Mouse (Mus musculus) forebrain, embryonic 10.5 days (tissue): ENCODE results near the gene Cdh13. TPM values are rescaled to one million over a fixed set of nuclear protein-coding genes. Genes with fewer than 3 reads are reported as not detected.
"Not testable (repeated sequence)": the region's sequence is repeated elsewhere in the genome, so short reads cannot be mapped to it uniquely, and the experiment has no call there.

Experiments used
- DNase-seq: peaks from one replicate; pipeline ENCODE4 v3.0.0-alpha.2; 2017; ENCODE audit warnings: low spot score; ENCODE audit errors: extremely low spot score
- H3K27ac ChIP-seq: fragments of 300-500 bp; sonication (generic); 2 replicates; pipeline ENCODE4 v1.5.1; 2016; ENCODE audit warnings: mild to moderate bottlenecking
- H3K27me3 ChIP-seq: fragments of 300-500 bp; sonication (generic); 2 replicates; pipeline ENCODE4 v1.6.1; 2016; ENCODE audit warnings: mild to moderate bottlenecking; ENCODE audit not compliant: poor library complexity, severe bottlenecking
- H3K36me3 ChIP-seq: fragments of 300-500 bp; sonication (generic); replicated peaks from 2 replicates; pipeline ENCODE4 v1.6.1; 2016; ENCODE audit warnings: mild to moderate bottlenecking, moderate library complexity
- H3K4me1 ChIP-seq: fragments of 300-500 bp; sonication (generic); 2 replicates; pipeline ENCODE4 v1.6.1; 2016
- H3K4me3 ChIP-seq: fragments of 300-500 bp; sonication (generic); 2 replicates; pipeline ENCODE4 v1.5.1; 2016; ENCODE audit warnings: mild to moderate bottlenecking, moderate library complexity
- H3K9me3 ChIP-seq: fragments of 300-500 bp; sonication (generic); 2 replicates; pipeline ENCODE4 v1.6.1; 2016; ENCODE audit warnings: mild to moderate bottlenecking, moderate library complexity
- WGBS: fragments of 180-500 bp; shearing (Covaris S2); methylation state at CpG from one replicate; pipeline ENCODE4 v1.1.7; 2016; 5-methylcytosine and 5-hydroxymethylcytosine counted together
- polyA plus RNA-seq: library from polyadenylated mRNA; unstranded; fragments of >200 nt; fragmentation: Nextera tagmentation; extraction: Ambion mirVana; gene quantifications from 2 replicates; pipeline ENCODE4 v1.2.1, GENCODE M21; 2016

Gene Cdh13
- polyA plus RNA-seq, 1 experiment from 2014 or later: 3.3 TPM

DNA sequence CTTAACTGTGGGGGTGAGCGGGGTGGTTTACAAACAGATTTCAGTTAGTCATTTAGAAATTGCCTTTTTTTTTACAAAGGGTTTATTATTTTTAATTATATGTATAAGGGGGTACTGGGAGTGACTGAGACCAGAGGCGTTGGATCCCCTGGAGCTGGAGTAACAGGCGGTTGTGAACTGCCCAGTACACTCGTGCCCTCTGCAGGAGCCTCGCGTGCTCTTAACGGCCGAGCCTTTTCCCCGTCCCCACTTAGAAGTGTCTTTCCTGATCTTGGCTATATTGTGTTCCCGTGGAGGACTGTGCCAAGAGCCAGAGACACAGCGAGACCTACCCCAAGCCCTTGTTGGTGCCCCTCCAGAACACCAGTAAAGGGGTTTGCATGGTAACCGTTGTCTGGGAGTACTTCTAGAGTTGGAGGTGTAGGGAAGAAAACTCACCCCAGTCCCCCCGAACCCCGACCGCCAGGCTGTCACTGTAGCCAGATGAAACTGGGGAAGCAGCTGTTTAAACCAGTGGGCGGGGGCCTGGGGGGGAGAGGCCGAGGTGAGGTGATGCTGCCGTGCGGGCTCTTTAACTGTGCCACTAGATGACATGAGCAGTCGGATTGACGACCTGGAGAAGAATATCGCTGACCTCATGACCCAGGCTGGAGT lies 1061.6 kb downstream of the Cdh13 start:
- Histone ChIP-seq H3K9me3 (peaks cover 4% of the 10 kb centered on the region; the same call in 1 of the 2 replicates), H3K4me3 (peak overlapping the region; percentile 99), H3K27me3 (peaks cover 10% of the 10 kb centered on the region; the same call in 1 of the 2 replicates), H3K4me1 (peaks cover 13% of the 10 kb centered on the region), H3K36me3 (peaks cover 44% of the 10 kb centered on the region), H3K27ac (peak overlapping the region; percentile 88)
- DNase-seq: no peak
- WGBS: 63% methylated on average over 22 of the region's 22 CpGs

DNA sequence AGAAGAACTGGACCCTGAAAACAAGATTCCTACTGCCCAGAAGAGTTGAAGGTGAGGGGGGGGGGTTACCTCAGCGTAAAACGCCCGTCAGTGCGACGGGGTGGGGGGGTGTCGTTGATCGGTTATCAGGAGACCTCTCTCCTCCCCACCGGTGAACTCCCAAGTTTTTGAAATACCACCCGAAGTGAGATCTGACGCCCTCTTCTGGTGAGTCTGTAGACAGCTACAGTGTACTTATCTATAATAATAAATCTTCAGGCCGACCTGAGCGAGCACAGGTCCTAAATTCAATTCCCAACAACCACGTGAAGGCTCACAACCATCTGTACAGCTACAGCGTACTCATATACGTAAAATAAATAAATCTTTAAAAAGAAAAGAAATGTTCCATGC lies 1062.1 kb downstream of the Cdh13 start:
- peaks cover 10% of the 10 kb centered on the region; the same call in 1 of the 2 replicates for H3K27me3 ChIP-seq
- no peak overlapping the region for H3K27ac ChIP-seq
- peaks cover 13% of the 10 kb centered on the region for H3K4me1 ChIP-seq
- H3K4me3 ChIP-seq: peak overlapping the region; percentile 99
- no peak for DNase-seq
- H3K36me3 ChIP-seq: peaks cover 47% of the 10 kb centered on the region
- peaks cover 4% of the 10 kb centered on the region; the same call in 1 of the 2 replicates for H3K9me3 ChIP-seq
- 87% methylated on average over 15 of the region's 15 CpGs for WGBS

DNA sequence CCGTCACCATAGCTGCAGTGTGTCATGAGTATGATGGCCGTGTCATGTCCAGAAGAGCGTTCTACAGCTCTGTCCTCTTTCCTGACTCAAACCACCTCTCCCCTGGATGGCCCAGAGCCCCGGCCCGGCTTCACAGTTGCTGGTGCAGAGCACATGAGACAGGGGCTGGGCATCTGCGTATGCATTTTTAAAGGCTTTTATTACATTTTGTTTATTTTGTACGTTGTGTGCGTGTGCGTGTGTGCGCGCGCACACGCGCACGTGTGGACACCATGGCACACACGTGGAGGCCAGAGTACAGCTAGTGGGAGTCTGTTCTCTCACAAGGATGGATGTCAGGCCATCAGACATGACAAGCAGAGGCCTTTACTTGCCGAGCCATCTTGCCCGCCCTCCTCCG lies 1068.1 kb downstream of the Cdh13 start:
- Histone ChIP-seq H3K36me3 (peaks cover 42% of the 10 kb centered on the region), H3K4me3 (no peak overlapping the region), H3K27me3 (no peaks in the 10 kb centered on the region), H3K4me1 (no peaks in the 10 kb centered on the region), H3K27ac (no peak overlapping the region), H3K9me3 (no peaks in the 10 kb centered on the region)
- 95% methylated on average over 19 of the region's 19 CpGs for WGBS
- no peak for DNase-seq

DNA sequence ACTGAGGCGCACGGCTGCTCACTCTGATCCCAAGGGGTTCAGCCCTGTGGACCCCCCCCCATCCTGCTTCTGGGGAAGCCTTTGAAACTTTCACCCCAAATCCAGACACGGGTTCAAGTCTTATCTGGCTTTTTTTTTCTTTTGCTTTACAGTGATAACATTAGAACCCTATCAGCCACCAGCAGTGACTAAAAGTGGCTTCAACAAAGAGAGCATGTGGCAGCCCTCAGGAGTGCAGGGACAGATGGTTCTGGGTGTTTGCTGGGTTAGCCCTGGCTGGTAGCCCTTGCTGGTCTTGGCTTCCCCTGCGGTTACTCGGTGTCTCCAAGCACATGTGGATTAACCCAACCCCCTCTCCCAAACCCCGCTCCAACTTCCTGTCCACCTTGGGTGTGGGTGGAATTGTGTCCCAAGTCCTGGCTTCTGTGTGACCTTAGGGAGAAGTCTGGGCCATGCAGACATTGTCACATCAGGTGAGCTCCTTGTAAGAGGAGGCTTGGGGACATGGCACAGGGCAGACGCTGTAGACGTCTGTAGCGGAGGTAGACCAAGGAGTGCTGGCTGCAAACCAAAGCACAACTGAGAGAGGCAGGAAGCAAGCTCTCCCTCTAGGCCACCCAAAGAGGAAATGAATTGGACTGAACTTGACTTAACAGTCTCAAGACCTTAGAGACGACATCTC lies 1069.6 kb downstream of the Cdh13 start:
- Histone ChIP-seq H3K4me1 (no peaks in the 10 kb centered on the region), H3K4me3 (no peak overlapping the region), H3K36me3 (peaks cover 27% of the 10 kb centered on the region), H3K27me3 (no peaks in the 10 kb centered on the region), H3K27ac (no peak overlapping the region), H3K9me3 (no peaks in the 10 kb centered on the region)
- DNase-seq: no peak
- 90% methylated on average over 10 of the region's 10 CpGs for WGBS

DNA sequence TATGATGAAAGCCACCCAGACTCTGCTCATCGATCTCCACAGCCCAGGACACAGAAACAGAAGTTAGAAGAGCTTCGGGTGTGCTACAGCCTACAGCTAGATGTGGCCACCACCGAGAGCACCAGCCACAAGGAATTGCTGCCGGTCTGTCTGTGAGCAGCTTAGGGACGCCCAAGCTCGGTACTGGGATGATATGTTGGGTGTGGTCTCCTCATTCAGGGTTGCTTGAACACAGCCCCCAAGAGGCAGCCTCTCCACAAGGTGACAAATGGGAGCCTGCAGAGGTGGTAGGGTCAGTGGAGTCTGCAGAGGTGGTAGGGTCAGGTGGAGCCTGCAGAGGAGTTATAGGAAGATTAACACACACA lies 1070.1 kb downstream of the Cdh13 start:
- peaks cover 22% of the 10 kb centered on the region for H3K36me3 ChIP-seq
- H3K9me3 ChIP-seq: no peaks in the 10 kb centered on the region
- H3K27me3 ChIP-seq: no peaks in the 10 kb centered on the region
- no peak overlapping the region for H3K4me3 ChIP-seq
- DNase-seq: no peak
- H3K4me1 ChIP-seq: 0 out of 2 replicates have a peak, but pooled peaks cover 2% of the 10 kb centered on the region
- no peak overlapping the region for H3K27ac ChIP-seq
- 87% methylated on average over 6 of the region's 6 CpGs for WGBS

DNA sequence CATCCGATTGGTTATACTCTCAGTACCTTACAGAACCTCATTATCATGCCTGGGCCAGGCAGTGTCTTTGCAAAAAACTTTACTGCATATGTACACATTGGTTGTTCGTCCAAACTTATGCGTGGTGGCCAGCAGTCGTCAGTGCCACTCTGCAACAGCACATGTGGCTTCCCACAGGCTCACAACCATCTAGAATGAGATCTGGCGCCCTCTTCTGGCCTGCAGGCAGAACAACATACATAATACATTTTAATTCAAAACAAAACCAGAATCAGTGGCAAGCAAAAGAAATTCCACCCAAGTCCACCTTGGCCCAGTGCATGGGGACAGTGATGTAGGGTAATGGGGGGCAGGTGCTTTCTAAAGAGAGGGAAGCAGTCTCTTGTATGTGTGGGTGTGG lies 1073.1 kb downstream of the Cdh13 start:
- not testable (repeated sequence) for H3K27ac ChIP-seq, H3K4me3 ChIP-seq, H3K4me1 ChIP-seq, H3K36me3 ChIP-seq, H3K27me3 ChIP-seq, H3K9me3 ChIP-seq, DNase-seq
- 69% methylated on average over 5 of the region's 5 CpGs for whole genome bisulfite sequencing

DNA sequence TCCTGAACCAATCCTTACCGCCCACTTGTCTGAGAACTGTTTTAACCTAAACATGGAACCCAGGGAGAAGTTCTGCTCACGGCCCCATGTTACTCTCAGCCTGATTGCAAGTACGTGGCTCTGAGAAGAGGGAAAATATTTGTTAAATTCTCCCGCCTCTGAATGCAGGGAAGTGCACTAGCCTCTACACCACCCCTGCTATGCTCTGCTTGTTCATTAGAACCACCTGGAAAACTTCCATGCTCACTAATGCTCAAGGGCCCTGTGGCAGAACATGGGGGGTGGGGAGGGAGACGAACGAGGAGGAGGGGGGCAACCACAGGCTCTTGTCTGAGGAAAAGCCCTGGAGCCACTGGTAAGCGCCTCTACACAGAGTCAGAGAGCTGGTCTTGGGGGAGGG lies 1074.6 kb downstream of the Cdh13 start:
- DNase-seq: no peak
- Histone ChIP-seq H3K4me1 (0 out of 2 replicates have a peak, but pooled peaks cover 5% of the 10 kb centered on the region), H3K9me3 (no peaks in the 10 kb centered on the region), H3K36me3 (no peaks in the 10 kb centered on the region), H3K27ac (no peak overlapping the region), H3K4me3 (no peak overlapping the region), H3K27me3 (no peaks in the 10 kb centered on the region)
- WGBS: 74% methylated on average over 7 of the region's 7 CpGs

DNA sequence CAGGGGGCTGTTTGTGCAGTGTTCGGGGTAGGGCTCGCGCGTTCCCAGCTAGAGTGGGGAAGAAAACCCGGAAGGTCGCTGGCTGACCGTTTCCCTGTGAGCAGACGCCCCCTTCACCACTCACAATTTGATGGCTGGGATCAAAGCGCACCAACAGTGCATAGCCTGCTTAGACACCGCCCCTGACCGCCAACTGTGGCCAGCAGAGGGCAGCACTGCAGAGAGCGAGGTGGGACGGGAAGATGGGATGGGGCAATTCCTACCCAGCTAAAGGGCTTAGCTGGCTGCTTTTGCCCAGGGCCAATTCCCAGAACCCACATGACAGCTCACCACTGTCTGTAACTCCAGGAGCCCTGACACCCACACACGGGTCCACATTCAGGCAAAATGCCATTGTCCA lies 1075.3 kb downstream of the Cdh13 start:
- Histone ChIP-seq H3K27ac (no peak overlapping the region; the same call in 1 of the 2 replicates), H3K4me3 (no peak overlapping the region), H3K27me3 (no peaks in the 10 kb centered on the region), H3K9me3 (no peaks in the 10 kb centered on the region), H3K4me1 (0 out of 2 replicates have a peak, but pooled peaks cover 5% of the 10 kb centered on the region), H3K36me3 (no peaks in the 10 kb centered on the region)
- 50% methylated on average over 14 of the region's 14 CpGs for WGBS
- DNase-seq: peak; percentile 52

DNA sequence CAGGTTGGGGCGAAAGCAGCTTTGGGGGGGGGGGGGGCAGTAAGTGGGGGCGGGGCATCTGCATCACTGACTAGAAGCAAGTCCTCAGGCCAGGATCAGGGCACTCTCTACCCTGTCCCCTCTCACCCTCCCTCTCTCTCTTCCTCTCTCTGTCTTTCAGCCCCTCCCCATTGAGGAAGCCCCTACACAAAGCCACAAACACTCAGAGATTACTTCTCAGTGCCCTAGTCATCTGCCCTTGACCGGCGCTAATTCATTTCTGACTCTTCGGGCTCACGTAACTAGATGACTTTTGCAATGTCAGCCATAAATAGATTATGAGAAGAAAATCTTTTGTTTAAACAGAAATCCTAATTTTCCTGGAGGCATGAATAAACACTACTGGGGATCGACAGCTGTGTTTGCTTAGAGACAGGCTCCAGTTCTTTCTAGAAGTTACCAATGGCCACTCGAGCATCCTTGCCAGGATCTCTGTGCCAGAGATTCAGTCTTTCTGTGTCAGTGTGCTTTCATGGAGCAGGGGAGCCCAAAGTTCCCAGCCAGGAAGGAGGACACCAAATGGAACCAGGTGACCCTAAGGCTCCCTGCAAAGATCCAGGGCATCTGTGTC lies 1077.3 kb downstream of the Cdh13 start:
- Histone ChIP-seq H3K9me3 (no peaks in the 10 kb centered on the region), H3K27ac (no peak overlapping the region), H3K36me3 (no peaks in the 10 kb centered on the region), H3K4me3 (no peak overlapping the region), H3K27me3 (no peaks in the 10 kb centered on the region), H3K4me1 (0 out of 2 replicates have a peak, but pooled peaks cover 5% of the 10 kb centered on the region)
- WGBS: 77% methylated on average over 8 of the region's 8 CpGs
- no peak for DNase-seq
